Mouse (Mus musculus): Measurements from ENCODE around the gene Sema3g. TPM values are rescaled to one million over a fixed set of nuclear protein-coding genes. Genes with fewer than 3 reads are reported as not detected.
A peak's percentile ranks its signal among the peaks of the same experiment; 100 is the strongest.

Sema3g gene
- total RNA-seq, 2 experiments from 2014 or later, result not detected

DNA sequence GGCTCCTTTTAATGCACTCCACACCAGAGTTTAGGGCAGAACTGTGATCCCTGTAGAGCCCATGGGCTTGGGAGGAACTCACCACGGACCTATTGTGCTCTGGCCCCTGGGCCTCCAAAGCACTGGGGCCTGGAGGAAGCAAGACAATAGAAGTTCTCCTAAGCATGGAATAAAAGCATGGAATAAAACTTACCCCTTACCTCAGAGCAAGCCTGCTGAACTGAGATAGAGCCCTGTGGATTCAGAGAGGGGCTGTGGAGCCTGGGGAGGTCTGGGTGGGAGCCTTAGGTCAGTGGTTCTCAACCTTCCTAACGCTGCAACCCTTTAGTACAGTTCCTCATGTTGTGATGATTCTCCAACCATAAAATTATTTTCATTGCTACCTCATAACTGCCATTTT, 814 bp upstream of the Sema3g start, which contains the start of gene Nisch:
TSS of gene Nisch (minus strand) at position 101 of the 400 bp plus-strand sequence.
- no peak for ATAC-seq (replicated peaks; ENCODE audit: low FRiP score, poor library complexity, severe bottlenecking)

DNA sequence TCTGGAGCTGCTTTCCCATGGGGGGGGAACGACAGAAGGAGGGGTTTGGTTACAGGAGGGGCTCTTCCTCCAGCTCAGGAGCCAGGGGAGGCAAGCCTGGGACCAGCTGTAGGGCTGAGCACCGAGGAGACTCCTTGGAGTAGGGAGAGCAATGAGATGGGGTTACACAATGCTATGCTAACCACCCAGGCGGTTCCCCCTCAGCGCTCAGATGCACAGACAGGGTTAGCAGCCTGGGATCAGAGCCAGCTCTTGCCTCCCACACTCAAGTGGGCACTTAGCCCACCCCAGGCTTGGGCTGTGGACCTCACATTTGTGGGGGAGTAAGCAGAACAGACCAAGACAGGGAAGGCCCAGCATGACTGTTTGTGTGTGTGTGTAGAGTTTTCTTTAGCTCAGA, 9.3 kb downstream of the Sema3g start:
- no peak for ATAC-seq (replicated peaks; ENCODE audit: low FRiP score, poor library complexity, severe bottlenecking)

DNA sequence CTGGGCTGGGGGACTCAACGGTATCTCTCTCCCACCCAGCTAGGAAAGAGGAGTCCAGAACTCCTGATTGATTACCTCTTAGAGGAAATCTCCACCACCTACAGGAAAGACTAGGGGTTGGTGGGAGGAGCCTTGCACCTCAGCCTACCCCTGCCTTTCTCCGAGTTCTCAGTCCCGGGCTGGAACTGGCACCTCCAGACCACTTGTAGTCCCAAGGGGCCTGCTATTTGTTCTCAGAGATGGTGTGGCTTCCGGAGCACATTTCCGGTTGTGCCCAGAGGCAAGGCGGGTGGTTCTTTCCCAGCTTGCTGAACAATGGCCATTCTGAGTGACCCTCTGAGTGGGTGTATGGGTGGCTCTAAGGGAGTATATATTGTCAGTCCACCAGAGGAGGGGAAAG, 10.6 kb downstream of the Sema3g start:
- ATAC-seq (replicated peaks; ENCODE audit: low FRiP score, poor library complexity, severe bottlenecking), result no peak

DNA sequence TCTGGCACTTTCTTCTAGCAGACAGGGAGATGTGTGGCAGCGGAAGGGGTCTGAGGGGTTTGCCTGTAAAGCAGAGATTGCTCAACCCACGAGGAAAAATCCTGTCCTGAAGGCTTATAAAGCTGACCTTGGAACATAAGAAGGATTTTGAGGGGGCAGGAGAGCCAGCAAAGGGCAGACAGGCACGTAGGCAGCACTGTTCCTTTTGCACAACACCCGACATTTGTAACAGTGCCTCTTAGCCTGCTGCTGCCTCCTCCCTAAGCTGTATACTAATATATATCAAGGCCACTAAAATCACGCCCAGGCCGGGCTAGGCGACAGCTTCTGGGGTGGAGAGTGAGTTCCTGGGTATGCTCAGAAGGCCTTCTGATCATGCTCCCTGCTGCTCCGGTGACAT, 12.8 kb downstream of the Sema3g start:
- no peak for ATAC-seq (replicated peaks; ENCODE audit: low FRiP score, poor library complexity, severe bottlenecking)

DNA sequence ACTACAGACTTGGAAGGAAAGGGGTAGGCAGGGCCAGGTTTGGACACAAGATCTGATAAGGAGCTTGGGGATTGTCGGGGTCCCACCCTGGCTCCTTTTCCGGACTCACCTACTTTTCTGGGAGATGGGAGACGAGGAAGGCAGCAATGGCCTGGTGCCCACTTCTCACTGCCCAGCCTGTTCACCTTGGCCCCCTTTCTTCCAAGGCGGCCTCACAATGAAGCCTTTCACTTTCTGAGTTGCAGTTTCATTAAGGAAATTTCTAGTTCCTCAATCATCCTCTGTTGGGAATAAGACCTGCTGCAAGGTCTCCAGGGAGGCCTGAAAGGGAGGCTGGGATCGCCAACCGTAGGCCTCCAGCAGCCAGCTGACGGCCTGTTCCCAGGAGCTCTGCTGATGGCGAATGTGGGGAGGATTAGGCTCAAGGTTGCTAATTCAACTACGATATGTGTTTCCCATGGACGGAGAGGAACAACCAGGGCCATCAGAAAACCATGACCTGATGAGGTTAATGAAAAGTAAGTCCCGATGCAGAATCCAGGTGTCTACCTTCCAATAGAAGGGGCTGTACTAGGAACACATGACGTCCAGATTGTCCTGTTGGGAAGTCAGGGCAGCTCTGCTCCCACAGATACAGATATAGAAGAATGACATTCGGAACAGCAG, 14.9 kb downstream of the Sema3g start:
- ATAC-seq (replicated peaks; ENCODE audit: low FRiP score, poor library complexity, severe bottlenecking), result no peak

DNA sequence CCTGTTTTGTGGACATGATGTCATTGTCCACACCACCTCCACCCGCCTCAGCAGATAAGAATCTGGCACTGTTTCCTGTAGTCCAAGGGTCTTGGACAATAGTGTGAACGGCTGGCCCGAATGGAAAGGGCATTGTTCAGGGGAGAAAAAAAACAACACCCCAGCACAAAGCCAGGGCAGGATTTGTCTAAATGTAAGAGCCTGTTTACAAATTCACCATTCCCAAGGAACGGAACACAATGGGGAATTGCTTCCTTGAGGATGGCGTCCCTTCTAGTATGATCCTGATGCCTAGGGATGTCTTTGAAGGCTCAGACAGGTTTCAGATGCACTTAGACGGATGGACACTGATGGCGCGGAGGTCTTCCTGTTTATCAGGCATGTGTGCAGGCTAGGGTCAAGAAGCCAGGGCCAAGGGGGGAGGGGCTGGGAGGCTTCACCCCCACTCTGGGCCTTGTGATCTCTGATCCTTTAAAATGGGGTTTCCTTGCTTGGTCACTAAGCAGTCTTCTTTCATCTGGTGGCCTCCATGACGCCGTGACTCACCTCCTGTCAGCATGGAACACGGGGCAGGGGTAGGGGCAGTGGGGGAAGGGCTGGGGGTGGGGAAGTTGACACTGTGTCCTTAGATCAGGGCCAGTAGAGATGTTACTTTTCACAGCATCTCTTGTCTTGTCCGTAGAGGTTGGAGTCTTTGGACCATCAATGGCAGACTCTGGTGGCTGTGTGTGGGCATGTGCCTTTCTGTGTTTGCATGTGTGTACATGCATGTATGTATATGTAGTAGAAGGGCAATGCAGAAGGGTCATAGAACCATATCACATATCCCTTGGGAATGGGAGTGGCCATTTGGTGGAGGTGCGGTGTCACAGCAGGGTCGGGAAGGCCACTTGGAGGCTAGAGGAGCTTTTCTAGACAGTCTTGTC, 15.7 kb downstream of the Sema3g start:
- no peak for ATAC-seq (replicated peaks; ENCODE audit: low FRiP score, poor library complexity, severe bottlenecking)

DNA sequence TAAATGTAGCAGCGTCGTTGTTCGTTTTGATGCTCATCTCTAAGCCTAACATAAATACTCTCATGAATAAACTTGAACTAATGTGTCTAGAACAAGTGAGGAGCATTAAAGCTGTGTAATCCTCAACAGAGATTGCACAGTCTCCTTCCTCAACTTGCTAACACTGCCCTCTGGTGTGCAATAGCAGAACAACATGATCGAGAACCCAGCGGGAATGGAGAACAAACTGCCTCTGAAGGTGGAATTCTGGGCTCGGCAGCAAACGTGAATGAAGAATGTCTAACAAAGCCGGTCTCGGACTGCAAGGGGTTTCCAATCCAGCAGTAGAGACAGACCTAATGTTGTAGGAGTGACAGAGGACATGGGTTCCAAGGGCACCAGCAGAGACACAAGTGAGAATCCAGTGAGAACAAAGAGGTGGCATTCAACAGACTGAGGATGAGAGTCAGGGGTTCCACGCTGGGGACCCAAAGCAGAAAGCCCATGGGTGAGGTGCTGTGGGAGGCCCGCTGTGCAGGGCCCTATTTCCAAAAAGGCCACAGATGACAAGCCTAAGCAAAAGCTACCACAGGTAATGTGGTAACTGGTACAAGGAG, 16.4 kb downstream of the Sema3g start:
- ATAC-seq (replicated peaks; ENCODE audit: low FRiP score, poor library complexity, severe bottlenecking), result peak; percentile 82

DNA sequence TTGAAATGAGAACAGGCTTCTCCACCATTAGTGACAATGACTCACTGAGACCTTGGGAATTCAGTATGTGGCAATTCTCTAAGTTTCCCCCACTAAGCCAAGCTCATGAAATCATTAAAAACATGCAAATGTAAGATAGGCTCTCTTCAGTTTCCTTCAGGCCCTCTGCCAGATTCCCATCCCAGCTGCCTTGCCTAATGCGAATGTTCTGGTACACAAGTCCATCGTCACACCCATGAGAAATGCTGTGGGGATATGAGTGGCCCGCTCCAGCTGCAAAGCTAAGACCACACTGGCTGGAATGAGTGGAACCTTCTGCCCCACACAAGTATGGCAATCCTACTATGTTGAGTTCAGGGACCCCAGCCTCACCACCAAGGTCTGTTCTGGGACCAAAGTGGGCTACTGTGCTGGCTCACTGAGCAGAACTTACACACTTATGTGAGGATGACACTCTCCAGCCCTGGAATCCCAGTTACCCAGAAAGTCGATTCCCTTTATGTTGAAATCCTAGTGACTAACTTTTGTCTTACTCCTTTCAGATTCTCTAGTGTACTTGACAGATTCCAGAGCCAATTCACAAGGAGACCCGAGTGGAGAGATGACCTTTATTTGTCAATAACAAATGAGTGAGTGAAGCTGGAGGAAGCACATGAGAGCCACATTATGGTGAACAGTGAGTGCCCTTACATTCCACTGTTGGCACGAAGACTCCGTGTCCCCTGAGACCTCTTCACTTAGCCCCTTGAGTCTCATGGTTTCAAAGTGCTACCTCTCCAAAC, 19.6 kb downstream of the Sema3g start:
- no peak for ATAC-seq (replicated peaks; ENCODE audit: low FRiP score, poor library complexity, severe bottlenecking)

DNA sequence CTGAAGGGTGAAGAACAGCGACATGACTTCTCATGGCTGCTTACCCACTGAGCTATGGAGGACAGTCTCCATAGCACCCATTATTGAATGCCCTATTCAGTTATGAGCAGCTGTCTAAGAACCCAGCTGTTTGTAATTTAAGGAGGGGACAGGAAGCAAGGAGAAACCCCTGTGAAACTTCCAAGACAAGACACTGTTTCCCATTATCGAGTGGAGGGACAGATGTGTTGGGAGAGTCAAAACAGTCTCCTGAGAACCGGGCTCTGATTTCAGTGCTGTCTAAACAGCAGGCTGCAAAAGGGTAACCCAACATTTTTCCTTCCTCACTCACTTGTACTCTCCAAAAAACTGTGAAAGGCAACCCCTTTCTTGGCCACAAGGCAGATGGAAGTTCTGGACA, 22.9 kb downstream of the Sema3g start:
- no peak for ATAC-seq (replicated peaks; ENCODE audit: low FRiP score, poor library complexity, severe bottlenecking)

DNA sequence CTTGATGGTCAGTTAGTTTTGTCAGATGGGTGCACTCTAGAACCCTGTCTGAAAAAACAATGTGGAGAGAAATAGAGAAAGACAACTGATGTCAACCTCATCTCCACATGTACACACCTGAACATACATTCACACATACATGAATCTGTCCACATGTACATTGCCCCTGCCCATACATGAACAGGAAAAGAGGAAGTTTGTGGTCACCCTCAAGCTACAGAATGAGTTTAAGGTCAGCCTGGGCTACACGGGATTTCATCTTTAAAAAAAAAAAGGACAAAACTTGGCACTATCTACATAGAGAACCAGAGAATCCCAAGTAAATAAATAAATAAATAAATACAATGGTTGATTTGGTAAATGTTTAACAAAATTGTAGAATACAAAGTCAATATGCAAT, 27.1 kb downstream of the Sema3g start:
- ATAC-seq (replicated peaks; ENCODE audit: low FRiP score, poor library complexity, severe bottlenecking), result no peak

DNA sequence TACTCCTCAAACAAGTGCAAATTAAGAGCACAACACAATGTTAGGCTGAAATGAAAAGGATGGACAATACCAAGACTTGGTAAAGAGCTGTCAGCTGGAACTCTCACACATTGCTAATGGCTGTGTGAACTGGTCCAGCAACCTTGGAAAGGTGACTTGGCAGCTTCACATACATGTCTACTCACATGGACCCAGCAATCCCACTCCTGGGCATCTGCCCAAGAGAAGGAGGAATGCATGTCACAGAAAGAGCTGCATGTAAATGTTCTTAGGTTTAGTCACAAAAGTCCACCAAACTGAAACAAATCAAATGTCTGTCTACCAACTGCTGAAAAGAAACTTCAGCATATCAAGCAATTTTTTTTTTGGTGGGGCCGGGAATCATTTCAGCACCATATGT, 28.3 kb downstream of the Sema3g start:
- ATAC-seq (replicated peaks; ENCODE audit: low FRiP score, poor library complexity, severe bottlenecking), result no peak

DNA sequence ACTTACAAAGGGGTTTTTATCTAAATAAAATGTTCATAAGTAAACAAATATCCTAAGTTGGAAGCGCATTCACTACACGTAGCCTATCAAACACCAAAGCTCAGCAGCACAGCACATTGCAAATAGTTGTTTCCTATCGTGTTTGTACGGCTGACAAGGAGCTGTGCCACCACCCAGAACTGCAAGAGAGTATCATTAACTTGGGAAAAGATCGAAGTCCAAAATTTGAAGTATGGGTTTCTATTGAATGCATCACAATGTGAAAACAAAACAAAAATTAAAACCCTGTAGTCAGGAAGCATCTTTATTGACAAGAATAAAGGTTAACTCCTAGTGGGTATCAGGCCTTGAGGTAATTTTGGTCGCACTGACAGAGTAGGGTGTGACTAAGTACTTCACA, 30.7 kb downstream of the Sema3g start:
- no peak for ATAC-seq (replicated peaks; ENCODE audit: low FRiP score, poor library complexity, severe bottlenecking)

DNA sequence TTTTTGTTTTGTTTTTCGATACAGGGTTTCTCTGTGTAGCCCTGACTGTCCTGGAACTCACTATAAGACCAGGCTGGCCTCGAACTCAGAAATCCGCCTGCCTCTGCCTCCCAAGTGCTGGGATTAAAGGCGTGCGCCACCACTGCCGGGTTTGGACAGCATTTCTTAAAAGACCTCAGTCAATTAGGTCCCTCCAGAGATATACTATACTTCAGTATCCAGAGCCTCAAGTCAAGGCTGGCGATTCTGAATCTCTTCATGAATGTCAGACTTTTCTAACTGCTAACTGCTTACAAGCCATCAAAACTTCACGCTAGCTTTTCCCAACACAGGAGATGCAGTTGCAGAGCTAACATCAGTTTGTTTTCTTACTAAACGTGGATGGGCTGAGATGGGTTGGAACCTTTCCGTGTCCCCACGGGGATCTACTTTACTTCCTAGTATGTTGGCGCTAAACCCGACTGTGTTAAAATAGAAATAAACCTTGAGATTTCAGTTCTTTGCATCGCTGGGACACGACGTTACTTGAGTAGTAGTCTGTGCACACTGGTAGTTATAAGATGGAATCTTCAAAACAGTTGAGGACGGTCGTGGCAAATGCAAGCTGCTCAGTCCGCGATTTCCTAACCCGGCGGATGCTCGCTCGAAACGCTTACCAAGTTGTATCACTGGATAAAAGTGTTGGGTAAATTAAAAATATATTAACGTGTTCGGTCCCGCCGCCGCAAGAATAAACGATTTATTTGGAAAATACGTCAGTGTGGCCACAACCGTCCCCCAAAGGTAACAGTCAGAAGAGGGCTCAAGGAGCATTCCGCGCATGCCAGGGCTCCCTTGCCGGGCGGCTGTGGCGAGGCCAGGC, 32.8 kb downstream of the Sema3g start:
- peak; percentile 41 for ATAC-seq (replicated peaks; ENCODE audit: low FRiP score, poor library complexity, severe bottlenecking)

DNA sequence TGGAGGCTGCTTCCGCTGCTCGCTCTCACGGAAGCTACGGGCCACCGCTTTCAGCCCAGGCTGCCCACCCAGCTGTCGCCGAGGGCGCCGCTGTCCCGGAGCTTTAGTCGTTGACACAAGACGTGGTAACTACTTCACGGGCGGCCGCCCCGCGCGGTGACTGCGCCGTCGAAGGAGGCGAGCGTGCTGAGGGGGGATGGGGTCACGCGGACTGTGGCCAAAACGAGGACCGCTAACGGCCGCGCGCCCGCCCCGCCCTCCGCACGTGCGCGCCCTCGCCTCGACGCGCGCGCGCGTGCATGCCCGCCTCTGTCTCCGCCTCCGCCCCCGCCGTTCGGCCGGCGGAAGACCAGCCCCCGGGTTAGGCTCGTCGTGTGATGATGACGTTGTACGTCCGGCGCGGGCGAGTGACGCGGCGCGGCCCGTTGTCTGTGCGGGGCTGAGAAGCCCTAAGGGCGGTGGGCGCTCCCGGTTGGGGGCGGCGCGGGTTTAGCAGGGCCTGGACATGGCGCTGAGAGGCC, 33.5 kb downstream of the Sema3g start, which contains the start of the genes Phf7 and Bap1:
TSS of gene Phf7 (minus strand) at position 234 of the 521 bp plus-strand sequence.
TSS of gene Bap1 (plus strand) at position 367 of the 521 bp plus-strand sequence.
- peak; percentile 87 for ATAC-seq (replicated peaks; ENCODE audit: low FRiP score, poor library complexity, severe bottlenecking)

DNA sequence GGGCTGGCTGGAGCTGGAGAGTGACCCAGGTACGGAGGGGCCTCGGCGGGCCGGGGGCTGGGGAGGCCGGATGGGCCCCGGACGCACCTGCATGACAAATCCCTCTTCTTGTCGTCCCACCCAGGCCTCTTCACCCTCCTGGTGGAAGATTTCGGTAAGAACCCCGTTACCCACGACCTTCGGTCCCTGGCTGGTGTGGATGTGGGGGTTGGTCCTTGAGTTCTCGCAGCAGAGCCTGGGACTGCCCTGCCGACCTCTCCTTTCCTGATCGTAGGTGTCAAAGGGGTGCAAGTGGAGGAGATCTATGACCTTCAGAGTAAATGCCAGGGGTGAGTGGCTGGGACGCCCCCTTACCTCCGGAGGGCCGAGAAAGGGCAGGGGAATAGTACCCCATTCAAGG, 34.0 kb downstream of the Sema3g start:
- peak; percentile 36 for ATAC-seq (replicated peaks; ENCODE audit: low FRiP score, poor library complexity, severe bottlenecking)

DNA sequence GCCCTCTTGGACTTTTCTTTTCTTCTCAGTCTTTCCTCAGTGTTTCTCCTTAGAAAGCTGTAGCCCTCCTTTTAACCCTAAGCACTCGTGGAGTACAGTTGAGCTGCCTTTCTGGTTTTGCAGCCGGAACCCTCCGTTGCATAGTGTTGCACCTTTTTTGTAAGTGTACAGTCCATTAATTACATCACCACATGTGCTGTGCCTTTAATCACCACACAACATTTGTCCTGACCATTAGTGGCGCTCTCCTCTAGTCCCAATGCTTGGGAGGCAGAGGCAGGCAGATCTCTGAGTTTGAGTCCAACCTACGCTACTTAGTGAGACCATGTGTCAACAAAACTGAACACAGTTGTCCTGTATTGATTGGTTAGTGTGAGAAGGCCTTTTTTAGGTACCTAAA, 34.4 kb downstream of the Sema3g start:
- no peak for ATAC-seq (replicated peaks; ENCODE audit: low FRiP score, poor library complexity, severe bottlenecking)

DNA sequence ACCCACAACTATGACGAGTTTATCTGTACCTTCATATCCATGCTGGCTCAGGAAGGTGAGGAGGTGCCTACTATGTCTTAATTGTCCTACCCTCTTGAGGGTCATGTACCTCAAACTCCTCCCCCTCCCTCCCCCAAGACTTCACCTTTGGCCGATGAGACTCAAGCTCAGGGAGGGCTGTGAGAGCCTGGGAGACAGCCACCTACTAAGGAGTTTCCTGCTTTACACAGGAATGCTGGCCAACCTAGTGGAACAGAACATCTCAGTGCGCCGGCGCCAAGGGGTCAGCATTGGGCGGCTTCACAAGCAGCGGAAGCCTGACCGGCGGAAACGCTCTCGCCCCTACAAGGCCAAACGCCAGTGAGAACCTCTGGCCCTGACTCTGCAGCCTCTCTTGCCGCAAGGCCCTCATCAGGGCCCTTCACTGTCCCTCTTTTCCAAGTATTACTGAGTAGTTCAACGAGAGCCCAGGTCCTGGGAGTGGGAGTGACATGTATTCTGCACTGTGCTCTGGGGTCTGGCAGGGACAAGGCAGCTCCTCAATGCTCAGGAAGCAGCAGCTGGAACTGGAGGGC, 40.9 kb downstream of the Sema3g start:
- no peak for ATAC-seq (replicated peaks; ENCODE audit: low FRiP score, poor library complexity, severe bottlenecking)

DNA sequence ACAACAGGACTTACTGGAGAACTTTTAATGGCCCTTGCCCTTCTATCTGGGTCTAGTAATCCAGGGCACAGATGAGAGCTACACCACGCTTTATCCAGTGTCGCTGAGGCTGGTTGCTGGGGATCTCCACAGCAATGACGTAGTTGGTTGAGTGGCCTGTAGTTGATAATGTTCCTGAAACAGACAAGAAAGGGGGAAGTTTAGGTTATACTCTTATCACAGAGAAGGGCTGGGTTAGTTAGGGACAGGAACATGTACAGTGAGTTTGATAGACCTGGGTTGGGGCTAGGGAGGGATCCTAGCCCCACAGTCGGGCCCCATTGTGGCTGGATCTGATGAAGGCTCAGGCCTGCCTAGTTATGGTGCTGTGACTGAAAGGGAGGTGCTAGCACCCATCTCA, 42.7 kb downstream of the Sema3g start:
- peak; percentile 67 for ATAC-seq (replicated peaks; ENCODE audit: low FRiP score, poor library complexity, severe bottlenecking)

Measured in erythroblast, adult 5-6 weeks (primary cell).